Mouse (Mus musculus) MEL (cell line): ENCODE results near the gene Xiap. TPM values are rescaled to one million over a fixed set of nuclear protein-coding genes. Genes with fewer than 3 reads are reported as not detected.
A peak's percentile ranks its signal among the peaks of the same experiment; 100 is the strongest.

ENCODE experiments used
- DNase-seq: peaks from one replicate; pipeline ENCODE4 v3.0.0; 2011; ENCODE audit warnings: low read depth, low spot score
- H3K27ac ChIP-seq: 2 replicates; pipeline ENCODE4 v1.5.1; 2012; ENCODE audit warnings: low read depth, mild to moderate bottlenecking, control low read depth, low read length, moderate library complexity; ENCODE audit not compliant: control insufficient read depth
- H3K27me3 ChIP-seq, 2 experiments: fragments of 150-350 bp in 1 of 2; sonication (generic) in 1 of 2; 2 replicates each; pipeline ENCODE4 v1.6.1; 2012; ENCODE audit warnings: low read length in 2 of 2, mild to moderate bottlenecking in 2 of 2, improper control_type of control experiment in 1 of 2, moderate library complexity in 1 of 2; ENCODE audit not compliant: insufficient read depth in 2 of 2, control insufficient read depth in 1 of 2
- H3K36me3 ChIP-seq, 2 experiments: 2 replicates each; pipeline ENCODE4 v1.6.1; 2012 to 2014; ENCODE audit warnings: low read length in 2 of 2, improper control_type of control experiment in 1 of 2, inconsistent platforms in 1 of 2, mild to moderate bottlenecking in 1 of 2; ENCODE audit not compliant: insufficient read depth in 2 of 2, control insufficient read depth in 1 of 2
- H3K4me1 ChIP-seq, 2 experiments: fragments of 150-350 bp in 1 of 2; sonication (generic) in 1 of 2; 2 replicates each; pipeline ENCODE4 v1.6.1; 2012; ENCODE audit warnings: low read length in 2 of 2, improper control_type of control experiment in 1 of 2, mild to moderate bottlenecking in 1 of 2; ENCODE audit not compliant: insufficient read depth in 2 of 2, control insufficient read depth in 1 of 2
- H3K4me3 ChIP-seq, 2 experiments: fragments of 150-350 bp in 1 of 2; sonication (generic) in 1 of 2; 2 replicates each; pipeline ENCODE4 v1.5.1; 2012; ENCODE audit warnings: low read depth in 2 of 2, low read length in 2 of 2, mild to moderate bottlenecking in 2 of 2, moderate library complexity in 2 of 2, control low read depth in 1 of 2, improper control_type of control experiment in 1 of 2; ENCODE audit not compliant: control insufficient read depth in 1 of 2, insufficient read depth in 1 of 2
- H3K79me2 ChIP-seq: 2 replicates; pipeline ENCODE4 v1.6.1; 2012; ENCODE audit warnings: mild to moderate bottlenecking, low read length, moderate library complexity; ENCODE audit not compliant: control insufficient read depth, poor library complexity, insufficient read depth
- H3K9ac ChIP-seq: 2 replicates; pipeline ENCODE4 v1.6.1; 2012; ENCODE audit warnings: low read depth, mild to moderate bottlenecking, control low read depth, low read length, moderate library complexity; ENCODE audit not compliant: control insufficient read depth, poor library complexity, severe bottlenecking
- H3K9me3 ChIP-seq: fragments of 150-350 bp; sonication (generic); replicated peaks from 2 replicates; pipeline ENCODE4 v1.6.1; 2012; ENCODE audit warnings: mild to moderate bottlenecking, low read length, improper control_type of control experiment, moderate library complexity; ENCODE audit not compliant: insufficient read depth
- CHD1 ChIP-seq: IDR thresholded peaks from 2 replicates; pipeline ENCODE4 v1.6.1; 2012; ENCODE audit warnings: low read depth, mild to moderate bottlenecking, inconsistent platforms, low read length, improper control_type of control experiment
- EP300 ChIP-seq, 2 experiments: IDR thresholded peaks; 2 replicates each; pipeline ENCODE4 v1.6.1; 2011; ENCODE audit warnings: improper control_type of control experiment in 2 of 2, low read length in 2 of 2, low read depth in 1 of 2, mild to moderate bottlenecking in 1 of 2
- ETS1 ChIP-seq: IDR thresholded peaks from 2 replicates; pipeline ENCODE4 v1.6.1; 2012; ENCODE audit warnings: low read depth, mild to moderate bottlenecking, inconsistent platforms, low read length, improper control_type of control experiment, moderate library complexity
- GATA1 ChIP-seq: IDR thresholded peaks from 2 replicates; pipeline ENCODE4 v1.6.1; 2011; ENCODE audit warnings: low read depth, low read length, improper control_type of control experiment
- MAZ ChIP-seq: IDR thresholded peaks from 2 replicates; pipeline ENCODE4 v1.6.1; 2012; ENCODE audit warnings: low read depth, mild to moderate bottlenecking, inconsistent platforms, low read length, improper control_type of control experiment
- MXI1 ChIP-seq: IDR thresholded peaks from 2 replicates; pipeline ENCODE4 v1.6.1; 2011; ENCODE audit warnings: mild to moderate bottlenecking, low read depth, low read length, improper control_type of control experiment
- SIN3A ChIP-seq: IDR thresholded peaks from 2 replicates; pipeline ENCODE4 v1.6.1; 2012; ENCODE audit warnings: low read length, improper control_type of control experiment, inconsistent platforms
- TCF12 ChIP-seq: IDR thresholded peaks from 2 replicates; pipeline ENCODE4 v1.6.1; 2014; ENCODE audit warnings: low read depth, mild to moderate bottlenecking, inconsistent platforms, low read length, improper control_type of control experiment, moderate library complexity
- polyA plus RNA-seq, 2 experiments: library from polyadenylated mRNA; stranded (reverse) in 1 of 2; unstranded in 1 of 2; fragments of >175 nt in 1 of 2; fragments of >200 nt in 1 of 2; gene quantifications; 2 replicates each; pipeline versions ENCODE4 v1.2.1 to v1.2.4; 2012; ENCODE audit warnings: low replicate concordance in 2 of 2, low read depth in 1 of 2; ENCODE audit not compliant: insufficient read length in 2 of 2, insufficient read depth in 1 of 2, missing spikeins in 1 of 2
- total RNA-seq: library from RNA; depleted of rRNA; stranded (reverse); fragments of 300-350 nt; gene quantifications from 2 replicates; pipeline ENCODE4 v1.2.3, GENCODE M21; 2012

The Xiap gene
- total and polyA plus RNA-seq, 3 experiments: 7.8 to 89.2 (median 11.8) TPM

- no peak for TF ChIP-seq CHD1
Observed at GRCm38 (mm10) chrX:42139882-42140281, 80.4 kb downstream of the Xiap start.

GRCm38 (mm10) chrX:42142620-42143019, 83.1 kb downstream of the Xiap start:
- H3K9me3 ChIP-seq: no peaks in the 10 kb centered on the region
- H3K4me3 ChIP-seq: peak overlapping the region in 1 of 2 experiments; percentile 54; a peak in 2 of 4 replicates
- DNase-seq: peak; percentile 54
- 0 out of 2 replicates have a peak overlapping the region, but pooled peaks have one; percentile 7 for H3K27ac ChIP-seq
- peak overlapping the region; percentile 39 for H3K9ac ChIP-seq
- TF ChIP-seq MAZ: peak; percentile 62; the same call in 1 of the 2 replicates
- TF ChIP-seq SIN3A: no peak
- TF ChIP-seq, all 39 proteins: peak for 1
- no peaks in the 10 kb centered on the region for H3K79me2 ChIP-seq
- no peaks in the 10 kb centered on the region for H3K27me3 ChIP-seq
- peaks cover 2 to 3% of the 10 kb centered on the region in 2 experiments; a peak in 3 of 4 replicates for H3K4me1 ChIP-seq
- peaks cover 0 to 12% of the 10 kb centered on the region in 2 experiments; a peak in 2 of 4 replicates for H3K36me3 ChIP-seq

More at GRCm38 (mm10) chrX:42139882-42140281, 80.4 kb downstream of the Xiap start:
- Histone ChIP-seq H3K4me3 (no peak overlapping the region), H3K9me3 (no peaks in the 10 kb centered on the region), H3K36me3 (peaks cover 0 to 11% of the 10 kb centered on the region in 2 experiments; a peak in 2 of 4 replicates), H3K9ac (no peak overlapping the region), H3K27me3 (no peaks in the 10 kb centered on the region), H3K27ac (no peak overlapping the region), H3K79me2 (no peaks in the 10 kb centered on the region), H3K4me1 (peaks cover 2 to 3% of the 10 kb centered on the region in 2 experiments; a peak in 3 of 4 replicates)
- no peak for DNase-seq

- no peak overlapping the region for H3K27ac ChIP-seq
- no peak overlapping the region for H3K4me3 ChIP-seq
- no peak overlapping the region for H3K9ac ChIP-seq
- peaks cover 0 to 12% of the 10 kb centered on the region in 2 experiments; a peak in 2 of 4 replicates for H3K36me3 ChIP-seq
- no peak for DNase-seq
- H3K9me3 ChIP-seq: no peaks in the 10 kb centered on the region
- no peaks in the 10 kb centered on the region for H3K27me3 ChIP-seq
- TF ChIP-seq ETS1 (0 out of 2 replicates have a peak, but pooled peaks have one; percentile 24), GATA1 (peak; percentile 38; the same call in 1 of the 2 replicates), SIN3A (no peak), EP300 (IDR thresholded peaks at IDR 0.05; ENCODE audit: low read depth in 1 of 2, low read length in 2 of 2) (peak; percentile 12 to 19; a peak in 1 of 4 replicates), TCF12 (no peak), MXI1 (no peak)
- TF ChIP-seq, all 39 proteins: peak for 3
- H3K4me1 ChIP-seq: peaks cover 2 to 3% of the 10 kb centered on the region in 2 experiments; a peak in 3 of 4 replicates
- peaks cover 3% of the 10 kb centered on the region; the same call in 1 of the 2 replicates for H3K79me2 ChIP-seq
Observed at GRCm38 (mm10) chrX:42143991-42144390, 84.5 kb downstream of the Xiap start.
